Mouse (Mus musculus) common myeloid progenitor, adult 5-6 weeks (primary cell): ENCODE data around the gene 3110040M04Rik. TPM values are rescaled to one million over a fixed set of nuclear protein-coding genes. Genes with fewer than 3 reads are reported as not detected.
"Not testable (repeated sequence)": the region's sequence is repeated elsewhere in the genome, so short reads cannot be mapped to it uniquely, and the experiment has no call there.

Experiments
- ATAC-seq: replicated peaks from 2 replicates; pipeline ENCODE4 v1.8.0; 2016; ENCODE audit warnings: low read depth, mild to moderate bottlenecking, moderate TSS enrichment, inconsistent platforms; ENCODE audit not compliant: poor library complexity, severe bottlenecking
- total RNA-seq: library from RNA; stranded (forward); fragments of 200-1000, 187-1606 nt; gene quantifications from 2 replicates; pipeline ENCODE4 v1.2.3, GENCODE M21; 2017

The 3110040M04Rik gene
- total RNA-seq, 1 experiment from 2014 or later: not detected

DNA sequence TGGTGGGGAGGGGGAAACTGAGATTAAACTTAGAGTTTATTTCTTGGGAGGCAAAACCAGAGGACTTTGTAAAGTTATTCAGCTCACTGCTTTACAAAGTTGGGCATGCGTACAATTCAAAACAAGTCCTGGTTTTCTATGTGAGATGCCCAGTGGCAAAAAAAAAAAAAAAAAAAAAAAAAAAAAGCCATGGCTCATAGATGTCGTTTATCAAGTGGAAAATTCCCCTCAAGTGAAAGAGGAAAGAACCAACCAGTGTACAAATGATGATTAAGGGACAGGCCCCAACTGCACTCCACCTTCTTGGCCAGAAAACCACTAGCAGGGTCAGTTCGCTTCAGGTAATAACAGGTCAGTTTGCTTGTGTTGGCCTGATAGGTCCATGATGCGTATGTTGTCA is 15.5 kb upstream of the 3110040M04Rik start:
- ATAC-seq: no peak

DNA sequence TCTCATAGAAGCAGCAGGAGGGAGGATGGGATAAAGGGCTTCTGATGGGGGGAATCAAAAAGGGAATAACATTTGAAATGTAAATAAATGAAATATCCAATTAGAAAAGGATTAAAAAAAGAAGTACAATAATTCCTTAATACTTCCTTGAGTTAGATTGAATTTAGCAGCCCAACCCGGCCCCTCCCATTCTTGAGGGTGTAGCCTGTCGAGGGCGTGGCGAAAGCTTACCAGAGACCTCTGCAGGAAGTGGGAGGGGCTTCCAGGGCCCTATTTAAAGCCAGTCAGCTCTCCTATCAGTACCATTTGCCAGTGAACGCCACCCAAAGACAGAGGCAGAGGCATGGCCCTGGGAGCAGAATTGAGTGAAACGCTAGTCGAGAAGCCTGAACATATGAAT is 11.8 kb upstream of the 3110040M04Rik start, which contains the start of gene Gm8947:
Gm8947 (plus strand) TSS at position 302 of the 400 bp plus-strand sequence.
- not testable (repeated sequence) for ATAC-seq

DNA sequence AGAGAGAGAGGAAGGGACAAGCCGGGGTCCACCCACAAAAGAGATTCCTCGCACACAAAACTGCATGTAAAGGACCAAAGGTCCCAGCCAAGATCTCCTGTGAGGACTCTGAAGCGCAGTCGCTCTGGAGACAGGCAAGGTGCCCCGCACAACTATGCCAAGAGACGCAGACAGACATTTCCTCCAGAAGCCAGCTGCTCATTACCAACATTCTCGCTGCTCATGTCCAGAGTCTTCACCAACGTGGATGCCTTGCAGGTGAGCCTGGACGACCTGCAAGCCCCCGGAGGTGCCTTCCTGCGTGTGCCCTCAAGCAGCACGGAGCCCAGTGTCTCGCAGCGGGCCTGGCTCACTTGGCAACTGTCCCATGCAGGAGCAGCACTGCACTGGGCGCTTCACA is 11.2 kb upstream of the 3110040M04Rik start:
- ATAC-seq: not testable (repeated sequence)

DNA sequence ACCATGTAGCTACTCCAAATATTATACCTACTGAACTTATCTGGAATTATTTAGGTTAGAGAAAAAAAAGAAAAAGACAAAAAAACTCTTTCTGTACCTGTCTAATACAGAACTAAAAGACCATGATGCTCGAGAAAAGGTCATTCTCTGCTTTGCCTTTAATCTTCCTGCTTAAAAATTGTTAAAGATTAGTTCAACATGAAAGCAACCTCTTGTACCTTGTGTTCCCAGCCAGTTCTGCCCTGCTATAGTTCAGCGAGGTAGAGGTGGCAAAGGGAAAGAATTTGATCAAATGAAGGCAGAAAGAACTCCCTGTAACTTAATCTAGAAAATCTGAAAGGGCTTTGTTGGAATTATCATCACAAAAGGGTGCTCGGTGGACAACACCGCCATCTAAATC is 7.9 kb upstream of the 3110040M04Rik start:
- ATAC-seq: not testable (repeated sequence)

DNA sequence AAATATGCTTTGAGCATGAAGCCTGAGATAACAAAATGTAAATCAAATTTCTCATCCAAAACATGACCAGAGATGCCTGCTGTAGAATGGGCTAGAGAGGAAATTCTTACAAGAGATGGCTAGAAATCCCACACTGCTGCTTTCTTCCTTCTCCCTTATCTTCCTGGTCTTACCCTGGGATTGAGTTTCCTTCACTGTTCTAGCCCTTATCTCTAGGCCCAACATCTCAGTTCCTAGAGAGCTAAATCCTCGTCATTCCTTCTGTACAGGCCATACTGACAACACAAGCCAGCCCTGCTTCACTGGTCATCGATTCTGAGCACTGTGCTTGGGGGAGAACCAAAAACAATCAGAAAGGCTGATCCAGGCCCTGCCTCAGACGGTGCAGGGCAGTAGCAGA is 7.2 kb upstream of the 3110040M04Rik start:
- 0 out of 2 replicates have a peak, but pooled peaks have one; percentile 18 for ATAC-seq

DNA sequence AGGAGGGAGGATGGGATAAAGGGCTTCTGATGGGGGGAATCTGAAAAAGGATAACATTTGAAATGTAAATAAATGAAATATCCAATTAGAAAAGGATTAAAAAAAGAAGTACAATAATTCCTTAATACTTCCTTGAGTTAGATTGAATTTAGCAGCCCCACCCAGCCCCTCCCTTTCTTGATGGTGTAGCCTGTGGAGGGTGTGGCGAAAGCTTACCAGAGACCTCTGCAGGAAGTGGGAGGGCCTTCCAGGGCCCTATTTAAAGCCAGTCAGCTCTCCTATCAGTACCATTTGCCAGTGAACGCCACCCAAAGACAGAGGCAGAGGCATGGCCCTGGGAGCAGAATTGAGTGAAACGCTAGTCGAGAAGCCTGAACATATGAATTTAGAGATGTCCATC is 5.8 kb upstream of the 3110040M04Rik start, which contains the start of gene Gm47995:
Gm47995 (plus strand) TSS at position 329 of the 400 bp plus-strand sequence.
- not testable (repeated sequence) for ATAC-seq

DNA sequence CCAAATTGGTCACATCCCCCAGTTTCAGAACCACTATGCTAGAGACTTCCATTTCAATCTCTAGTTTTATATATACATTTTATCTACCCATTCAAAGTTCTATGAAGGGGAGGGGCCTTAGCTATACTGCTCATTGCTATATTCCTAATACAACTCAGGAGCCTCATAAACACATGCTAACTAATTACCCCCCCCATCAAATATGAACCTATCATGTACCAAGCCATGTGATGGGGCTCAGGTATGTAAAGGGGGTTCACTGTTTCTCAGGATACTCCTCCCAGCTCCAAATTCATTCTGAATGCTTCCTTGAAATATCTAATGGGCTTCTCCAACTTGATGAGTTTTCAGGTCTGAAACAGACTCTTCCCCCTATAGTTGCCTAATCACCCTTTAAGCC is 3.3 kb upstream of the 3110040M04Rik start:
- ATAC-seq: not testable (repeated sequence)

DNA sequence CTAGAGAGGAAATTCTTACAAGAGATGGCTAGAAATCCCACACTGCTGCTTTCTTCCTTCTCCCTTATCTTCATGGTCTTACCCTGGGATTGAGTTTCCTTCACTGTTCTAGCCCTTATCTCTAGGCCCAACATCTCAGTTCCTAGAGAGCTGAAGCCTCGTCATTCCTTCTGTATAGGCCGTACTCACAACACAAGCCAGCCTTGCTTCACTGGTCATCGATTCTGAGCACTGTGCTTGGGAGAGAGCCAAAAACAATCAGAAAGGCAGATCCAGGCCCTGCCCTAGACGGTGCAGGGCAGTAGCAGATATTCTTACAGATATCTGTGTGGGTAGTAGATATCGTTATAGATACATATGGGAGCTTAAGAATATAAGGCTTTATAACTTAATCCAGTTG is 1.1 kb upstream of the 3110040M04Rik start:
- ATAC-seq: peak; percentile 46; the same call in 1 of the 2 replicates

DNA sequence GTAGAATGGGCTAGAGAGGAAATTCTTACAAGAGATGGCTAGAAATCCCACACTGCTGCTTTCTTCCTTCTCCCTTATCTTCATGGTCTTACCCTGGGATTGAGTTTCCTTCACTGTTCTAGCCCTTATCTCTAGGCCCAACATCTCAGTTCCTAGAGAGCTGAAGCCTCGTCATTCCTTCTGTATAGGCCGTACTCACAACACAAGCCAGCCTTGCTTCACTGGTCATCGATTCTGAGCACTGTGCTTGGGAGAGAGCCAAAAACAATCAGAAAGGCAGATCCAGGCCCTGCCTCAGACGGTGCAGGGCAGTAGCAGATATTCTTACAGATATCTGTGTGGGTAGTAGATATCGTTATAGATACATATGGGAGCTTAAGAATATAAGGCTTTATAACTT is 4.6 kb downstream of the 3110040M04Rik start:
- ATAC-seq: peak; percentile 57

DNA sequence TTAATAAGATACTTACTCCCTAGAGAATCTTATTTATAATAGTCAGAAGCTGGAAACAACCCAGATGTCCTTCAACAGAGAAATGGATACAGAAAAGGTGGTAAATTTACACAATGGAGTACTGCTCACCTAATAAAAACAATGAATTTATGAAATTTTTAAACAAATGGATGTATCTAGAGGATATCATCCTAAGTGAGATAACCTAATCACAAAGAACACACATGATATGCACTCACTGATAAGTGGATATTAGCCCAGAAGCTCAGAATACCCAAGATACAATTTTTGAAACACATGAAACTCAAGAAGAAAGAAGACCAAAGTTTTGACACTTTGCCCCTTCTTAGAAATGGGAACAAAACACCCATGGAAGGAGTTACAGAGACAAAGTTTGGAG is 5.0 kb downstream of the 3110040M04Rik start:
- ATAC-seq: not testable (repeated sequence)

DNA sequence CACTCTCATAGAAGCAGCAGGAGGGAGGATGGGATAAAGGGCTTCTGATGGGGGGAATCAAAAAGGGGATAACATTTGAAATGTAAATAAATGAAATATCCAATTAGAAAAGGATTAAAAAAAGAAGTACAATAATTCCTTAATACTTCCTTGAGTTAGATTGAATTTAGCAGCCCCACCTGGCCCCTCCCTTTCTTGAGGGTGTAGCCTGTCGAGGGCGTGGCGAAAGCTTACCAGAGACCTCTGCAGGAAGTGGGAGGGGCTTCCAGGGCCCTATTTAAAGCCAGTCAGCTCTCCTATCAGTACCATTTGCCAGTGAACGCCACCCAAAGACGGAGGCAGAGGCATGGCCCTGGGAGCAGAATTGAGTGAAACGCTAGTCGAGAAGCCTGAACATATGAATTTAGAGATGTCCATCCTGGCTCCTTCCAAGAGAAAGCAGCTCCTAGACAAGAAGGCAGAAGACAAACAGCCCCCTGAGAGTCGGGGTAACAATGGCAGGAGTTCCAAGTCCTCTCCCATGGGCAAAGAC is 6.0 kb downstream of the 3110040M04Rik start, which contains the start of gene Gm47996:
Gm47996 (plus strand) TSS at position 308 of the 532 bp plus-strand sequence.
- ATAC-seq: not testable (repeated sequence)

DNA sequence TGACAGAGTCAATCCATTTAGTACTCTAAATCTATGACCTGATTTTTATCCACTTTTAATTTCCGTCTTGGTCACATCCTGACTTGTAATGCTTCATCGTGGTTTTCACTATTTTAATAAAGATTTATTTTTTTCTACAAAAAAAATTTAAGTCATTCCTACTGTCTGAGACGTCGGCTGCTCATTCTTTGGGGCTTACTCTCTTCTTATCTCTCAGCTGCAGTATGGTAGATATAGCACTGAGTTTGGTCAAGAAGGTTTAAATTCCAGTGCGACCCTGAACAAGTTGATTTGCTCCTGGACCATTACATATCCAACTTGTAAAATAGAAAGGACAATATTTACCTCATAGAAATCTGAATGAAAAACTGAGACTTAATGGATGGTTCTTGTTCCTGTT is 7.7 kb downstream of the 3110040M04Rik start:
- not testable (repeated sequence) for ATAC-seq

DNA sequence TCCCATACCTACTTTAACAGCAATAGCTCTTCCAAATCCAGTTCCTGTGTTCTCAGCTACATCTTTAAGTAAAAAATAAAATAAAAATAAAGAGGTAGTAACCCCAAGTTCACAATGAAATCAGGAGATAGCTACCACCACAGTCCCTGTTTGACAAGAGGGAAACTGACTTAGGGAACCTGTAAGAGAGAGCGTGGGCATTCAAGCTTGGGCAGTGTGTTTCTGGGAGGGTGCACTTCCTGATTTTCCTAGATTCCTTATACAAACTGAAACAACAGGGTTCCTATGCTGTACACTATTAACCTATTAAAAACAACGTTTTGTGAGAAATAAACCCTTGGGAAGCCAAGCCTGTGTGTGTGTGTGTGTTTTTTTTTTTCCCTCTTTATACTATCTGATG is 10.9 kb downstream of the 3110040M04Rik start:
- ATAC-seq: peak; percentile 60

DNA sequence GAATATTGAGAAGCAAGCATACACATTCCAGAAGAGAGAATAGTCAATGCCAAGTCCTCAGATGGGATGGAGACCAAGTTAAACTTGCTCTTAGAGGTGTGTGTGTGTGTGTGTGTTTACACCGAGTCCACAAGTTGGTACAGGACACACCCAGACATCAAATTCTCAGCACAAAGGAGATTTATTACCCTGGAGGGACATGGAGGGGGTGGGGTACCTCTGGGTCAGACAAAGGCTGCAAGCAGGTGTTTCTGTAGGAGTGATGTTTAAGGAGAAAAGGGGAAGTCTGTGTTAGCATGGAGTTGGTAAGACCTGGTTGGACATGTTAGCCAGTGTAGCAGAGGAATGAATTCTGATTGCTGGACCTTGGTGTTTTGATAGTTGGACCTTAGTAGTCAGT is 12.1 kb downstream of the 3110040M04Rik start:
- no peak for ATAC-seq

DNA sequence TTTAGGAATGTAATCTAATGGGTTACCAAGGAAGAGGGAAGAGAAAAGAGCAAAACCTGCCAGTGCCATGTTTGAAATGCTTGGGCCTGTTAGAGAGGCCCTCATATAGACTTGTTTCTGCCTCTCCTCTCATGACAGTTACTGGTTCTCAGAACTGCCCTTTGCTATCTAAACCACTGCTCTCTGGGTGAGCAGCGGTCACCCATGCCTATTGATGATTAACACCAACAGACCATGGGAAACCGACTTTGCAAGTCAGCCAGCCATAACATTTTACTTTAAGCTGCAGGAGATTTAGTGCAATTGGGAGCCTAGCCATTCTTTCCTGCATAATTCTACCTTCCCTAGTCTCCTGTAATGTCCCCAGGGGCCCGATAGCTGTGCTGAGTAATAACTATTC is 12.5 kb downstream of the 3110040M04Rik start:
- no peak for ATAC-seq

DNA sequence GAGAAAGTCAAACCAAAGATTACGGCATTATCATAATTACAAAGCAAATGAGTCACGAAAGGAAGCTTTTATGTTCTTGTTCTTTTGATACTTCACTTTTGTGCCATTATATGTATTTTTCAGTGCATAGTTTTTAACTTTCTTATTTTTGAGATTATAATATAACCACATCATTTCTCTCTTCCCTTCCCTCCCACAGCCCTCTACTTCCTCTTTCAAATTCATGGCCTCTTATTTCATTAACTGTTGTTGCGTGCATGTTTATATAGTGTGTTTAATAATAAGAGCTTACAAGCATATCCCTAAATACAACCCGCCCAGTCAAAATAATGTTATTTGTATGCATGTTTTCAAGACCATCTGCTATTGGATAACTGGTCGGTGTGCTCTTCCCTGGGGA is 15.1 kb downstream of the 3110040M04Rik start:
- peak; percentile 57; the same call in 1 of the 2 replicates for ATAC-seq

DNA sequence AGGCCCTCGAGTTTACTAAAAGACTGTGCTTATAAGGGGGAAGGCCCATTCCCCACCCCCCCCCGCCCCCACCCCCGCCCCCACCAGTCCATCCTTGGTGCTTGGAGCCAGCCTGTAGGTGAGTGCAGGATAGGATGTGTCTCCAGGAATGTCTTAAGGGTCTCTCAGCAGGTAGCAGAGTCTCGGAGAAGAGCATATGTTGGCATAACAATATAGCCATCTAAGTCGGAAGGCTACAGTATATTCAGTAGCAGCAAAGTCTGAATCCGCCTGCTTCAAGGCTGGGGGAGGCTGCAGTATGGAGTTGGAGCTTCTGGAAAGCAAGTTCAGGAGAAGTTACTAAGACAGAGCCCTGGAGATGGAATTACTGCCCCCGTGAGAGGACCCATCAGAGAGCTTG is 16.2 kb downstream of the 3110040M04Rik start:
- no peak for ATAC-seq

DNA sequence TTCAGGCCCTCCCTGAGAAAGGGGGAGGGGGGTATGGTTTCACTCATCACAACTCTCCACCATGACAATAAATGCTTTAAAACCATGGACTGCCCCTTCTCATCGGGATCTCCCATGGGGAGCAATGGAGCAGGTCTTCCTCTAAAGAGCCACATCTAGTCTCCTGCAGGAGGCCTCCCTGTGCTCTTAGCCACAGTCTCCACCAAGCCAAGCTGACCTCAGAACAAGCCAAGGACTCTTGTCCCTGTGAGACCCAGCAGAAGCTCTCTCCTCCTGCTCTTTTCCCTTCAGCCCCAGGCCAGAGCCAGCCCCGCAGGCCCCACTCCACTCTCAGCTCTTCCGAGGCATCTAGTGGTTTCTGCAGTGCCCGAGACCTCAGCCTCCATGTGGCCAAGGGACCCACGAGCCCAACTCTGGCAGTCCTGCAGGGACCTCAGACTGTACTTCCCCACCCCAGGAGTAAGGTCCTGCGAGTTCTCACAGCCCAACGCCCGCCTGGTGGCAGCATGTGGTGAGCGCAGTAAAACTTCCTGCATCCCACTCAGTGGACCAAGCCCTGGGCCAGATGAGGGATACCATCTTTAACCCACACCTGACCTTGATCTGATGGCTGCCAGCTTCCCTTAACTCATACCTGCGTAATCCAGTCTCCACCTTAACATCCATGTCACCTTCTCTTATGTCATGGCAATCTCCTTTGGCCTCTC is 18.8 kb downstream of the 3110040M04Rik start:
- ATAC-seq: 0 out of 2 replicates have a peak, but pooled peaks have one; percentile 39

DNA sequence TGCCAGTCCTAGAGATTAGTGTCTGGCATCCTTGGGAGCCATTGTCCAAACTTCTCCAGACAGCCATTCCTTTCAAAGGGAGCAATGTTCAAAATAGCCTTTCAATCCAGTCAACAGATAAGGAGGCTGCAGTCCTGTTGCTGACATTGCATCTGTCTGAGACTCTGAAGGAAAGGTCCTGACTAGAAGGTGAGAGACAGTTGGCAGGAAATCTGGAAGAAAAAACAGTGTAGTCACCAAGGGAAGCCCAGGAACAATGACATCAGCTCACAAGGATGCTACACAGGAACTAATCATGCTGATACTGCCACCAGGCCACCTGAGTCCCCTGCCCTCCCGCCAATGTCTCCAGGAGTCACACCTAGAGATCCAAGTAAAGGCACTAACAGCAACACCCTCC is 19.5 kb downstream of the 3110040M04Rik start:
- ATAC-seq: no peak

DNA sequence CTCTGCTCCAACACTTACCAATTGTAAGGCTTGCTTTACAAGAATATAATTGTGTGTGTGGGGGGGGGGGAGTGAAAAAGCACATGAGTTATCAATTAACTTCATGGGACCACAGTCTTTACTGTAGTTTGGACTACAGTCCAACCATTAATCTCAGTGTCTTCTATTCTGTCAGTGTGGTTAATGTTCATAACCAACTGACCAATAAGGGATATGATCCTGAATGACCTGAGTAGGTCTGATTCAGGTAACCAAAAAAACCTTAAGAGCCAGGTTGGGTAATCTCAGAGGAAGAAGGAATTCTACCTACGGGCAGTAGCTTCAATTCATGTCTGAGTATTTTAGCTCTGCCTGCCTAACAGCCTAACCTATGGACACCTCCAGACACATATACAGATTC is 20.6 kb downstream of the 3110040M04Rik start:
- ATAC-seq: no peak

DNA sequence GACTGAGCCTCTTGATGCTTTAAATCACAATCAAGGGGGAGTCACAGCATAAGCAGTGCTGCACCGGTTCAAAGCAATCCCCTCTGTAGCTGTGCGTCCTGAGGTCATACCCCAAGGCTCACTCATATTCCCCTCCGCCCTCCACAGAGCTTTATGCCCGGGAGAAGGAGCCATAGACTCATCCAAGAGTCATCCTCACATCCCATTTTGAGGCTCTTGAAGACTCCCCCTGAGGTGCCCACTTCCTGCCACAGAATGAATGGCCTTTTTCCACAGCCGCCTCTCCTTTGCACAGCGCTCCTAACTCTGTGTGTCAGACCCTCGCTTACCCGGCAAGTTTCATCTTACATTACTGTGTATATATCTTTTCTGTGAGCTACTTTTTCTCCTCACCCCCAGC is 23.6 kb downstream of the 3110040M04Rik start:
- ATAC-seq: 0 out of 2 replicates have a peak, but pooled peaks have one; percentile 25
